Mouse (Mus musculus) erythroblast, embryonic 14.5 days (primary cell): ENCODE results near the gene Snrpf.

ENCODE experiments used
- GATA1 ChIP-seq: IDR thresholded peaks from 2 replicates; pipeline ENCODE4 v1.6.1; 2012; ENCODE audit warnings: low read length, inconsistent platforms, mixed read lengths
- TAL1 ChIP-seq: IDR thresholded peaks from 3 replicates; pipeline ENCODE4 v1.6.1; 2012; ENCODE audit warnings: low read length, inconsistent platforms, mixed read lengths

DNA sequence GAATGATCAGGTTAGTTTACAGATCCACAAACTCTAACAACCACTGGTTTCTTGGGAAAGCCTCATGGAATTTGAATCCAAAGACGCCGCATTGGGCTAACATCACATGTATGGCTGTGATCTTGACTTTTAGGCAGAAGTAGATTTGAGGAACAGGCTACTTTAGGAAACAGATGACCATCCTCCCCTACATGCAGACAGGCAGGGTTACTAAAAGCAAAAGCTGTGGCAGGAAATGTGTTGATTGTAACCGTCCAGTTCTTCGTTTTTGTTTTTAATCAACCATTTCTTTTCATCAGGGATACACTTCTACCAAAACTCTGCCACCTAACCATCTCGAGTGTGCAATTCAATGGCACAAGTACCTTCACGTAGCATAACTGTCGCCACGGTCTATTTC is 13.5 kb downstream of the Snrpf start:
- no peak for TF ChIP-seq GATA1
- TF ChIP-seq TAL1 = no peak
